Mouse (Mus musculus) activated CD4-positive, CD25-positive, alpha-beta regulatory T cell, adult 9 weeks (primary cell): ENCODE measurements around the gene Sgpp2. TPM values are rescaled to one million over a fixed set of nuclear protein-coding genes. Genes with fewer than 3 reads are reported as not detected.

Source experiments
- polyA plus RNA-seq: library from polyadenylated mRNA; unstranded; fragments of 100-300 nt; shearing (Covaris generic); gene quantifications from one replicate; pipeline ENCODE4 v1.2.1, GENCODE M21; 2017

The Sgpp2 gene
- 1.0 TPM for polyA plus RNA-seq

GRCm38 (mm10) chr1:78310021-78310752, at the start of gene Sgpp2:
TSS of gene Sgpp2 (plus strand) at chr1:78310345.

Other genes with a start within 250 kb of the Sgpp2 start
- not detected for gene Pax3, start 113.2 kb upstream of the Sgpp2 start, polyA plus RNA-seq
- 110 TPM for gene Farsb, start 178.6 kb downstream of the Sgpp2 start, polyA plus RNA-seq
- gene Mogat1, start 200.6 kb downstream of the Sgpp2 start, polyA plus RNA-seq, result not detected
- not detected for gene BC035947, start 201.8 kb downstream of the Sgpp2 start, polyA plus RNA-seq